Mouse (Mus musculus) right cerebral cortex, postnatal 14 days (tissue): Measurements from ENCODE around the gene Kirrel.

Experiments used
- DNase-seq: peaks from one replicate; pipeline ENCODE4 v3.0.0; 2022

Gene Kirrel

GRCm38 (mm10) chr3:87165291-87165881 is 9.2 kb downstream of the Kirrel start:
- no peak for DNase-seq

- DNase-seq, result no peak
These were observed 10.3 kb downstream of the Kirrel start for GRCm38 (mm10) chr3:87164099-87164815.

GRCm38 (mm10) chr3:87163116-87163515 is 11.4 kb downstream of the Kirrel start:
- DNase-seq, result no peak

- no peak for DNase-seq
These were observed 12.2 kb downstream of the Kirrel start for GRCm38 (mm10) chr3:87162380-87162779.

- no peak for DNase-seq
These were observed 12.9 kb downstream of the Kirrel start for GRCm38 (mm10) chr3:87161601-87162000.

GRCm38 (mm10) chr3:87160819-87161509 is 13.6 kb downstream of the Kirrel start:
- DNase-seq, result no peak

GRCm38 (mm10) chr3:87159190-87159589 is 15.4 kb downstream of the Kirrel start:
- DNase-seq, result no peak

- DNase-seq, result no peak
These were observed 16.7 kb downstream of the Kirrel start for GRCm38 (mm10) chr3:87157767-87158291.

- no peak for DNase-seq
These were observed 17.2 kb downstream of the Kirrel start for GRCm38 (mm10) chr3:87157297-87157696.

GRCm38 (mm10) chr3:87154398-87155287 is 19.9 kb downstream of the Kirrel start:
- DNase-seq, result no peak

GRCm38 (mm10) chr3:87153038-87153437 is 21.5 kb downstream of the Kirrel start:
- DNase-seq, result no peak

GRCm38 (mm10) chr3:87152111-87152738 is 22.3 kb downstream of the Kirrel start:
- DNase-seq, result no peak

- DNase-seq, result no peak
These were observed 23.2 kb downstream of the Kirrel start for GRCm38 (mm10) chr3:87151294-87151826.

GRCm38 (mm10) chr3:87150689-87151244 is 23.8 kb downstream of the Kirrel start:
- no peak for DNase-seq

GRCm38 (mm10) chr3:87150056-87150688 is 24.4 kb downstream of the Kirrel start:
- DNase-seq, result no peak

- no peak for DNase-seq
These were observed 25.1 kb downstream of the Kirrel start for GRCm38 (mm10) chr3:87149425-87149824.

- DNase-seq, result no peak
These were observed 29.9 kb downstream of the Kirrel start for GRCm38 (mm10) chr3:87144476-87145240.

GRCm38 (mm10) chr3:87140284-87140683 is 34.3 kb downstream of the Kirrel start:
- DNase-seq, result no peak

- DNase-seq, result no peak
These were observed 37.8 kb downstream of the Kirrel start for GRCm38 (mm10) chr3:87136782-87137181.

- DNase-seq, result no peak
These were observed 39.6 kb downstream of the Kirrel start for GRCm38 (mm10) chr3:87134951-87135350.
